Mouse (Mus musculus) erythroblast, adult 5-6 weeks (primary cell): ENCODE measurements around the gene Mrpl49. TPM values are rescaled to one million over a fixed set of nuclear protein-coding genes. Genes with fewer than 3 reads are reported as not detected.

ENCODE experiments used
- ATAC-seq: replicated peaks from 2 replicates; pipeline ENCODE4 v1.8.0; 2016; ENCODE audit warnings: moderate number of reproducible peaks, mild to moderate bottlenecking, moderate TSS enrichment, inconsistent platforms; ENCODE audit not compliant: poor library complexity, low FRiP score, severe bottlenecking
- total RNA-seq, 2 experiments: library from RNA; stranded (forward) in 1 of 2; stranded (reverse) in 1 of 2; fragments of 150-400 nt in 1 of 2; fragments of 200-764, 138-1000 nt in 1 of 2; gene quantifications; 2 replicates each; pipeline versions ENCODE4 v1.2.3 to v1.2.4; 2015 to 2017; ENCODE audit warnings: low replicate concordance in 2 of 2

Mrpl49 gene
- total RNA-seq, 2 experiments from 2014 or later, result 10.0 to 10.2 TPM

DNA sequence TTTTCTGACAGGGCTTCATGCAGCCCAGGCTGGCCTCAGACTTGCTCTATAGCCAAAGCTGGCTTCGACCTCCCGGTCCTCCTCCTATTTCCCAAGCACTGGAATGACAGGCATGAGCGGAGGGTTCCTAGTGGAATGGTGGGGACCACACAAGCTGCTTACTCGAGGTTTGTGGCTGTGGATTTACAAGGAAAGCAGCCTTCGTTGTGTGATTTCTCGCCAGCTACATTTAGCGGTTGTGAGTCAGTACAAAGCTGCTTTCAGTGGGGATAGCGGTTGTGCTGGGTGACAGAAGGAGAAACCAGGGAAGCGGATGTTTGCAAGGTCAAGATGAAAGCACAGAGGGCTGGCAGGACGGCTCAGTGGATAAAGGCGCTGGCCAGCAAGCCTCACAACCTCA lies 52.0 kb downstream of the Mrpl49 start:
- no peak for ATAC-seq

Other genes starting within 250 kb of the Mrpl49 start
- gene Frmd8, start 182.5 kb downstream of the Mrpl49 start, total RNA-seq (2015; ENCODE audit: low replicate concordance), result 5.4 and 6.0 TPM in 2 replicates
- gene Frmd8, start 182.5 kb downstream of the Mrpl49 start, total RNA-seq (2017; ENCODE audit: low replicate concordance), result 4.2 and 6.8 TPM in 2 replicates
- 14.0 and 14.6 TPM in 2 replicates for gene Slc25a45, start 180.0 kb downstream of the Mrpl49 start, total RNA-seq (2015; ENCODE audit: low replicate concordance)
- 10.0 and 11.3 TPM in 2 replicates for gene Slc25a45, start 180.0 kb downstream of the Mrpl49 start, total RNA-seq (2017; ENCODE audit: low replicate concordance)
- gene Tigd3, start 163.6 kb downstream of the Mrpl49 start, total RNA-seq (2015; ENCODE audit: low replicate concordance), result 0.38 and 1.0 TPM in 2 replicates
- 3.1 and 6.1 TPM in 2 replicates for gene Tigd3, start 163.6 kb downstream of the Mrpl49 start, total RNA-seq (2017; ENCODE audit: low replicate concordance)
- gene Dpf2, start 144.8 kb downstream of the Mrpl49 start, total RNA-seq (2015; ENCODE audit: low replicate concordance), result 19.4 and 34.3 TPM in 2 replicates
- 58.8 and 71.4 TPM in 2 replicates for gene Dpf2, start 144.8 kb downstream of the Mrpl49 start, total RNA-seq (2017; ENCODE audit: low replicate concordance)
- gene Cdc42ep2, start 133.0 kb downstream of the Mrpl49 start, total RNA-seq (2015; ENCODE audit: low replicate concordance), result 0.38 and 0.42 TPM in 2 replicates
- gene Cdc42ep2, start 133.0 kb downstream of the Mrpl49 start, total RNA-seq (2017; ENCODE audit: low replicate concordance), result 0.42 TPM in 1 of 2 replicates, not detected in the other
- gene Pola2, start 93.6 kb downstream of the Mrpl49 start, total RNA-seq (2015; ENCODE audit: low replicate concordance), result 24.5 and 44.0 TPM in 2 replicates
- 30.8 and 38.7 TPM in 2 replicates for gene Pola2, start 93.6 kb downstream of the Mrpl49 start, total RNA-seq (2017; ENCODE audit: low replicate concordance)
- gene Slc22a20, start 71.6 kb downstream of the Mrpl49 start, total RNA-seq (2015; ENCODE audit: low replicate concordance), result not detected in 2 replicates
- not detected in 2 replicates for gene Slc22a20, start 71.6 kb downstream of the Mrpl49 start, total RNA-seq (2017; ENCODE audit: low replicate concordance)
- gene Capn1, start 41.9 kb downstream of the Mrpl49 start, total RNA-seq (2015; ENCODE audit: low replicate concordance), result 18.1 and 23.8 TPM in 2 replicates
- gene Capn1, start 41.9 kb downstream of the Mrpl49 start, total RNA-seq (2017; ENCODE audit: low replicate concordance), result 34.8 and 43.7 TPM in 2 replicates
- 35.5 and 43.0 TPM in 2 replicates for gene Syvn1, start 11.2 kb downstream of the Mrpl49 start, total RNA-seq (2015; ENCODE audit: low replicate concordance)
- 9.9 and 16.0 TPM in 2 replicates for gene Syvn1, start 11.2 kb downstream of the Mrpl49 start, total RNA-seq (2017; ENCODE audit: low replicate concordance)
- 503 and 517 TPM in 2 replicates for gene Fau, start 59 bp upstream of the Mrpl49 start, total RNA-seq (2015; ENCODE audit: low replicate concordance)
- gene Fau, start 59 bp upstream of the Mrpl49 start, total RNA-seq (2017; ENCODE audit: low replicate concordance), result 317 and 511 TPM in 2 replicates
- gene Znhit2, start 3.4 kb upstream of the Mrpl49 start, total RNA-seq (2015; ENCODE audit: low replicate concordance), result 1.3 and 2.7 TPM in 2 replicates
- 2.5 and 6.3 TPM in 2 replicates for gene Znhit2, start 3.4 kb upstream of the Mrpl49 start, total RNA-seq (2017; ENCODE audit: low replicate concordance)
- gene Tm7sf2, start 10.6 kb upstream of the Mrpl49 start, total RNA-seq (2015; ENCODE audit: low replicate concordance), result 1.2 and 2.3 TPM in 2 replicates
- gene Tm7sf2, start 10.6 kb upstream of the Mrpl49 start, total RNA-seq (2017; ENCODE audit: low replicate concordance), result 0.98 and 4.2 TPM in 2 replicates
- gene Vps51, start 19.4 kb upstream of the Mrpl49 start, total RNA-seq (2015; ENCODE audit: low replicate concordance), result 16.3 and 21.3 TPM in 2 replicates
- gene Vps51, start 19.4 kb upstream of the Mrpl49 start, total RNA-seq (2017; ENCODE audit: low replicate concordance), result 12.3 and 13.4 TPM in 2 replicates
- not detected in 2 replicates for gene Tmem262, start 22.2 kb upstream of the Mrpl49 start, total RNA-seq (2015; ENCODE audit: low replicate concordance)
- not detected in 2 replicates for gene Tmem262, start 22.2 kb upstream of the Mrpl49 start, total RNA-seq (2017; ENCODE audit: low replicate concordance)
- not detected in 2 replicates for gene Gm28374, start 24.5 kb upstream of the Mrpl49 start, total RNA-seq (2015; ENCODE audit: low replicate concordance)
- gene Gm28374, start 24.5 kb upstream of the Mrpl49 start, total RNA-seq (2017; ENCODE audit: low replicate concordance), result not detected in 2 replicates
- 0.77 and 3.8 TPM in 2 replicates for gene Zfpl1, start 27.2 kb upstream of the Mrpl49 start, total RNA-seq (2015; ENCODE audit: low replicate concordance)
- gene Zfpl1, start 27.2 kb upstream of the Mrpl49 start, total RNA-seq (2017; ENCODE audit: low replicate concordance), result 5.0 and 7.8 TPM in 2 replicates
- 10.2 and 21.3 TPM in 2 replicates for gene Cdca5, start 27.2 kb upstream of the Mrpl49 start, total RNA-seq (2015; ENCODE audit: low replicate concordance)
- gene Cdca5, start 27.2 kb upstream of the Mrpl49 start, total RNA-seq (2017; ENCODE audit: low replicate concordance), result 8.1 and 11.6 TPM in 2 replicates
- gene AC131692.1, start 36.6 kb upstream of the Mrpl49 start, total RNA-seq (2015; ENCODE audit: low replicate concordance), result not detected in 2 replicates
- 2.6 and 3.2 TPM in 2 replicates for gene AC131692.1, start 36.6 kb upstream of the Mrpl49 start, total RNA-seq (2017; ENCODE audit: low replicate concordance)
- gene Naaladl1, start 48.0 kb upstream of the Mrpl49 start, total RNA-seq (2015; ENCODE audit: low replicate concordance), result 0.58 and 1.0 TPM in 2 replicates
- gene Naaladl1, start 48.0 kb upstream of the Mrpl49 start, total RNA-seq (2017; ENCODE audit: low replicate concordance), result 0.26 TPM in 1 of 2 replicates, not detected in the other
- 6.3 and 10.2 TPM in 2 replicates for gene Sac3d1, start 60.9 kb upstream of the Mrpl49 start, total RNA-seq (2015; ENCODE audit: low replicate concordance)
- 3.7 and 6.1 TPM in 2 replicates for gene Sac3d1, start 60.9 kb upstream of the Mrpl49 start, total RNA-seq (2017; ENCODE audit: low replicate concordance)
- 115 and 175 TPM in 2 replicates for gene Snx15, start 70.5 kb upstream of the Mrpl49 start, total RNA-seq (2015; ENCODE audit: low replicate concordance)
- gene Snx15, start 70.5 kb upstream of the Mrpl49 start, total RNA-seq (2017; ENCODE audit: low replicate concordance), result 111 and 128 TPM in 2 replicates
- gene Batf2, start 83.2 kb upstream of the Mrpl49 start, total RNA-seq (2015; ENCODE audit: low replicate concordance), result not detected in 2 replicates
- 2.4 TPM in 1 of 2 replicates, not detected in the other for gene Batf2, start 83.2 kb upstream of the Mrpl49 start, total RNA-seq (2017; ENCODE audit: low replicate concordance)
- gene Arl2, start 83.8 kb upstream of the Mrpl49 start, total RNA-seq (2015; ENCODE audit: low replicate concordance), result 3.7 and 11.9 TPM in 2 replicates
- gene Arl2, start 83.8 kb upstream of the Mrpl49 start, total RNA-seq (2017; ENCODE audit: low replicate concordance), result 3.7 and 5.3 TPM in 2 replicates
- gene Majin, start 126.6 kb upstream of the Mrpl49 start, total RNA-seq (2015; ENCODE audit: low replicate concordance), result not detected in 2 replicates
- gene Majin, start 126.6 kb upstream of the Mrpl49 start, total RNA-seq (2017; ENCODE audit: low replicate concordance), result not detected in 2 replicates
- not detected in 2 replicates for gene Gpha2, start 168.6 kb upstream of the Mrpl49 start, total RNA-seq (2015; ENCODE audit: low replicate concordance)
- not detected in 2 replicates for gene Gpha2, start 168.6 kb upstream of the Mrpl49 start, total RNA-seq (2017; ENCODE audit: low replicate concordance)
- gene Ppp2r5b, start 178.1 kb upstream of the Mrpl49 start, total RNA-seq (2015; ENCODE audit: low replicate concordance), result 45.5 and 51.0 TPM in 2 replicates
- 117 and 295 TPM in 2 replicates for gene Ppp2r5b, start 178.1 kb upstream of the Mrpl49 start, total RNA-seq (2017; ENCODE audit: low replicate concordance)
- gene Atg2a, start 183.9 kb upstream of the Mrpl49 start, total RNA-seq (2015; ENCODE audit: low replicate concordance), result 32.4 and 33.4 TPM in 2 replicates
- 32.2 and 39.0 TPM in 2 replicates for gene Atg2a, start 183.9 kb upstream of the Mrpl49 start, total RNA-seq (2017; ENCODE audit: low replicate concordance)
- gene Ehd1, start 218.9 kb upstream of the Mrpl49 start, total RNA-seq (2015; ENCODE audit: low replicate concordance), result 12.7 and 13.2 TPM in 2 replicates
- gene Ehd1, start 218.9 kb upstream of the Mrpl49 start, total RNA-seq (2017; ENCODE audit: low replicate concordance), result 25.8 and 25.9 TPM in 2 replicates
- 0.21 TPM in 1 of 2 replicates, not detected in the other for gene Cdc42bpg, start 248.7 kb upstream of the Mrpl49 start, total RNA-seq (2015; ENCODE audit: low replicate concordance)
- gene Cdc42bpg, start 248.7 kb upstream of the Mrpl49 start, total RNA-seq (2017; ENCODE audit: low replicate concordance), result 0.17 and 0.70 TPM in 2 replicates